Mouse (Mus musculus) c-Kit-positive CD71-positive TER-119-positive erythroid progenitor cells, embryonic 14.5 days (primary cell): ENCODE measurements at regions not wholly inside any gene's neighbourhood (a gene's known extent, or its start where the extent isn't known, plus 50 kb on each side); places are given as distances from the start of the nearest gene placed in this dataset.

ENCODE experiments used
- DNase-seq: peaks from one replicate; pipeline ENCODE4 v3.0.0-alpha.2; 2013; ENCODE audit warnings: low spot score

DNA sequence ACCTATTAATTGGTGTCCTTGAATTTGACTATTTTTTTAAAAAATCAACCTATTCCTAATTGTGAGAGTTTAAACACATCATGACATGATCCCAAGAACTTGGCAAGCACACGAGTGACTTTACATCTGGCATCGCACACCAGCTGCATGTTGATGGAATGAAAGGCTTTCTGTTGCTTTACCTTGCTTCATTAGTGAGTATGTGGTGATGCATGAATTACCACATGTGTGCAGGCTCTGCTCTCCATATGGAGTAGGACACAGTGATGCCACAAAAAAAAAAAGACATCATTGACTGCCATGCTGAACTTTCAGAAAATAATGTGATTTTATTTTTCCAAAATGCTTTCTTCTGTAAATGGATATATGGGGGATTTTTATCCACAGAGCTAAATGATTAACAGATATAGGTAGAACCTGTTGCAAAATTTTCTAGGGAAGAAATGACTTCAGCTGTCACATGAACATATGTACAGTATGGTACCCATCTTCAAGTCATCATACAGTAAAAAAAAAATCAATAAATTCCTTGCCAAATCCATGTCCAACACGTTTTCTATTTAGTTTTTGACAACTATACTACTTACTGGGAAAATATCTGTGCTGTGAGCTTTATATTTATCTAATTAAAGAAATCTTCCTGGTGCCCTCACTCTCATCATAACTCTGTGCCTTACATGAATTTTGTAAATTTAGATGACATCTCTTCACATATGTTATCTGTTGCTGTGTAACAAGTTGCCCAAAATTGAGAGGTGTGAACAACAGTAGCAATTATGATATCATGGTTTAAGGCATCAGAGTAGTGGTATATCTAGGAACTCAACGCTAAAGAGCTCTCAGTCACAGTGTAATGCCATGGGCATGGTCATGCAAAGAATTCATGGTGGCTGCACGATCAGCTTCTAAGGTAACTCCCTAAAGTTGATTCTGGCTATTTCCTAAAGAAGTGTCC lies 84.0 kb upstream of the Arrdc3 start:
- no peak for DNase-seq

DNA sequence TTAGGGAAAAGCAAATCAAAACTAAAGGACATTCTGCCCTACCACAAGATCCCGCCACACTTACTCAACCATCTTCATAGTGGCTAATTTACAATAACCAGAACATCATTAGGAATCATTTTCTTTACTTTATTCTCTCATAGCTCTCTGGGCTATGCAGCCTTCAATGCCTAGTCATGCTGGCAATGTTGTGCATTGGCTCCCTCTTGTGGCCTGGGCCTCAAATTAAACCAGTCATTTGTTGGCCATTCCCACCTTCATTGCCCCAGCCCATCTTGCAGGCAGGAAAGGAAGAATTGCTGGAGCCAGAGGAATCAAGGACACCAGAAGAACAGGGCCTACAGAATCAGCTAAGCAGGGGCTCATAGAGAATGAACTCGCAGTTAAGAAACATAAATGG lies 77.0 kb upstream of the Arrdc3 start:
- DNase-seq = peak; percentile 6

DNA sequence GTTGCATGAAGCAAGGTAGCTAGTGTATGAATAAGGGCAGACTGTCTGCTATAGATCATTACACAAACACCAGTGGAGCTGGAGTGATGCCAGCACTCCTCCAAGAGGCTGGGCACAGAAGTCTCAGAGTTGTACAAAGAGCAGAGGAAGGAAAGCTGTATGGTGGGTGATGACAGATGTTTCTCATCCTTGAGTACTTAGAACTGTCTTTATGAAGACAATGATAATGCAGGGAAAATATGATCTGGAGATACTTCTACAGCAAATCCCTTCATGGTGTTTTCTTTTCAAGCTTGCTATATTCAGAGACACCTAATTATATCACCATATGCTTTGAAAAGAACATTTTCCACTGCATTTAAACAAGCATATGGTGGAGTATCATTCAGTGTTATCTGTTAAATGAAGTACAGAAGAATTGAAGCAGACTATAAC lies 56.1 kb upstream of the Arrdc3 start:
- no peak for DNase-seq
